Mouse (Mus musculus) MEL (cell line): ENCODE data around the gene Nosip. TPM values are rescaled to one million over a fixed set of nuclear protein-coding genes. Genes with fewer than 3 reads are reported as not detected.

ENCODE experiments used
- DNase-seq: peaks from one replicate; pipeline ENCODE4 v3.0.0; 2011; ENCODE audit warnings: low read depth, low spot score
- H3K27ac ChIP-seq: 2 replicates; pipeline ENCODE4 v1.5.1; 2012; ENCODE audit warnings: low read depth, mild to moderate bottlenecking, control low read depth, low read length, moderate library complexity; ENCODE audit not compliant: control insufficient read depth
- H3K27me3 ChIP-seq, 2 experiments: fragments of 150-350 bp in 1 of 2; sonication (generic) in 1 of 2; 2 replicates each; pipeline ENCODE4 v1.6.1; 2012; ENCODE audit warnings: low read length in 2 of 2, mild to moderate bottlenecking in 2 of 2, improper control_type of control experiment in 1 of 2, moderate library complexity in 1 of 2; ENCODE audit not compliant: insufficient read depth in 2 of 2, control insufficient read depth in 1 of 2
- H3K36me3 ChIP-seq, 2 experiments: 2 replicates each; pipeline ENCODE4 v1.6.1; 2012 to 2014; ENCODE audit warnings: low read length in 2 of 2, improper control_type of control experiment in 1 of 2, inconsistent platforms in 1 of 2, mild to moderate bottlenecking in 1 of 2; ENCODE audit not compliant: insufficient read depth in 2 of 2, control insufficient read depth in 1 of 2
- H3K4me1 ChIP-seq, 2 experiments: fragments of 150-350 bp in 1 of 2; sonication (generic) in 1 of 2; 2 replicates each; pipeline ENCODE4 v1.6.1; 2012; ENCODE audit warnings: low read length in 2 of 2, improper control_type of control experiment in 1 of 2, mild to moderate bottlenecking in 1 of 2; ENCODE audit not compliant: insufficient read depth in 2 of 2, control insufficient read depth in 1 of 2
- H3K4me3 ChIP-seq, 2 experiments: fragments of 150-350 bp in 1 of 2; sonication (generic) in 1 of 2; 2 replicates each; pipeline ENCODE4 v1.5.1; 2012; ENCODE audit warnings: low read depth in 2 of 2, low read length in 2 of 2, mild to moderate bottlenecking in 2 of 2, moderate library complexity in 2 of 2, control low read depth in 1 of 2, improper control_type of control experiment in 1 of 2; ENCODE audit not compliant: control insufficient read depth in 1 of 2, insufficient read depth in 1 of 2
- H3K79me2 ChIP-seq: 2 replicates; pipeline ENCODE4 v1.6.1; 2012; ENCODE audit warnings: mild to moderate bottlenecking, low read length, moderate library complexity; ENCODE audit not compliant: control insufficient read depth, poor library complexity, insufficient read depth
- H3K9ac ChIP-seq: 2 replicates; pipeline ENCODE4 v1.6.1; 2012; ENCODE audit warnings: low read depth, mild to moderate bottlenecking, control low read depth, low read length, moderate library complexity; ENCODE audit not compliant: control insufficient read depth, poor library complexity, severe bottlenecking
- H3K9me3 ChIP-seq: fragments of 150-350 bp; sonication (generic); replicated peaks from 2 replicates; pipeline ENCODE4 v1.6.1; 2012; ENCODE audit warnings: mild to moderate bottlenecking, low read length, improper control_type of control experiment, moderate library complexity; ENCODE audit not compliant: insufficient read depth
- CHD1 ChIP-seq: IDR thresholded peaks from 2 replicates; pipeline ENCODE4 v1.6.1; 2012; ENCODE audit warnings: low read depth, mild to moderate bottlenecking, inconsistent platforms, low read length, improper control_type of control experiment
- CTCF ChIP-seq, 3 experiments: IDR thresholded peaks in 2 of 3; conservative IDR thresholded peaks in 1 of 3; 2 replicates each; pipeline ENCODE4 v1.5.1; 2011 to 2012; ENCODE audit warnings: low read length in 3 of 3, low read depth in 2 of 3, mild to moderate bottlenecking in 2 of 3, improper control_type of control experiment in 1 of 3, inconsistent platforms in 1 of 3, mixed read lengths in 1 of 3, moderate library complexity in 1 of 3; ENCODE audit not compliant: control insufficient read depth in 1 of 3, insufficient read depth in 1 of 3, poor library complexity in 1 of 3, severe bottlenecking in 1 of 3
- ETS1 ChIP-seq: IDR thresholded peaks from 2 replicates; pipeline ENCODE4 v1.6.1; 2012; ENCODE audit warnings: low read depth, mild to moderate bottlenecking, inconsistent platforms, low read length, improper control_type of control experiment, moderate library complexity
- GABPA ChIP-seq: IDR thresholded peaks from 2 replicates; pipeline ENCODE4 v1.6.1; 2012; ENCODE audit warnings: low read depth, mild to moderate bottlenecking, inconsistent platforms, low read length, improper control_type of control experiment, moderate library complexity
- GATA1 ChIP-seq: IDR thresholded peaks from 2 replicates; pipeline ENCODE4 v1.6.1; 2011; ENCODE audit warnings: low read depth, low read length, improper control_type of control experiment
- HCFC1 ChIP-seq: IDR thresholded peaks from 2 replicates; pipeline ENCODE4 v1.6.1; 2012; ENCODE audit warnings: low read depth, mild to moderate bottlenecking, inconsistent platforms, low read length, improper control_type of control experiment, moderate library complexity
- JUND ChIP-seq: IDR thresholded peaks from 2 replicates; pipeline ENCODE4 v1.6.1; 2011; ENCODE audit warnings: low read depth, mild to moderate bottlenecking, improper control_type of control experiment, low read length
- KAT2A ChIP-seq: conservative IDR thresholded peaks from 2 replicates; pipeline ENCODE4 v1.6.1; 2012; ENCODE audit warnings: low read depth, low read length, improper control_type of control experiment, inconsistent platforms
- MAFK ChIP-seq: IDR thresholded peaks from 2 replicates; pipeline ENCODE4 v1.6.1; 2011; ENCODE audit warnings: low read depth, mild to moderate bottlenecking, low read length, improper control_type of control experiment, borderline replicate concordance
- MAX ChIP-seq: IDR thresholded peaks from 2 replicates; pipeline ENCODE4 v1.6.1; 2011; ENCODE audit warnings: low read length, improper control_type of control experiment
- MAZ ChIP-seq: IDR thresholded peaks from 2 replicates; pipeline ENCODE4 v1.6.1; 2012; ENCODE audit warnings: low read depth, mild to moderate bottlenecking, inconsistent platforms, low read length, improper control_type of control experiment
- MEF2A ChIP-seq: IDR thresholded peaks from 2 replicates; pipeline ENCODE4 v1.6.1; 2014; ENCODE audit warnings: low read depth, mild to moderate bottlenecking, inconsistent platforms, low read length, improper control_type of control experiment; ENCODE audit not compliant: poor library complexity, insufficient replicate concordance, severe bottlenecking; ENCODE audit errors: extremely low read depth
- MXI1 ChIP-seq: IDR thresholded peaks from 2 replicates; pipeline ENCODE4 v1.6.1; 2011; ENCODE audit warnings: mild to moderate bottlenecking, low read depth, low read length, improper control_type of control experiment
- MYB ChIP-seq: IDR thresholded peaks from 2 replicates; pipeline ENCODE4 v1.6.1; 2011; ENCODE audit warnings: mild to moderate bottlenecking, low read depth, low read length, improper control_type of control experiment
- MYC ChIP-seq: IDR thresholded peaks from 2 replicates; pipeline ENCODE4 v1.6.1; 2011; ENCODE audit warnings: low read depth, mild to moderate bottlenecking, low read length, improper control_type of control experiment, moderate library complexity
- NELFE ChIP-seq: IDR thresholded peaks from 2 replicates; pipeline ENCODE4 v1.6.1; 2011; ENCODE audit warnings: low read depth, low read length, improper control_type of control experiment
- POLR2A ChIP-seq, 2 experiments: IDR thresholded peaks; 2 replicates each; pipeline ENCODE4 v1.6.1; 2011 to 2012; ENCODE audit warnings: low read length in 2 of 2, mild to moderate bottlenecking in 2 of 2, control low read depth in 1 of 2, improper control_type of control experiment in 1 of 2, low read depth in 1 of 2, moderate library complexity in 1 of 2; ENCODE audit not compliant: control insufficient read depth in 1 of 2, insufficient read depth in 1 of 2, poor library complexity in 1 of 2
- POLR2AphosphoS5 ChIP-seq: IDR thresholded peaks from 2 replicates; pipeline ENCODE4 v1.6.1; 2012; ENCODE audit warnings: low read depth, borderline replicate concordance, mild to moderate bottlenecking, inconsistent platforms, low read length, moderate library complexity, mixed read lengths
- RAD21 ChIP-seq: IDR thresholded peaks from 2 replicates; pipeline ENCODE4 v1.6.1; 2011; ENCODE audit warnings: mild to moderate bottlenecking, low read depth, low read length, improper control_type of control experiment
- RCOR1 ChIP-seq: IDR thresholded peaks from 2 replicates; pipeline ENCODE4 v1.6.1; 2012; ENCODE audit warnings: low read depth, mild to moderate bottlenecking, inconsistent platforms, low read length, improper control_type of control experiment
- SIN3A ChIP-seq: IDR thresholded peaks from 2 replicates; pipeline ENCODE4 v1.6.1; 2012; ENCODE audit warnings: low read length, improper control_type of control experiment, inconsistent platforms
- SMC3 ChIP-seq: IDR thresholded peaks from 2 replicates; pipeline ENCODE4 v1.6.1; 2011; ENCODE audit warnings: low read depth, low read length, improper control_type of control experiment
- TBP ChIP-seq: IDR thresholded peaks from 2 replicates; pipeline ENCODE4 v1.8.0; 2011; ENCODE audit warnings: low read depth, low read length, improper control_type of control experiment
- TCF12 ChIP-seq: IDR thresholded peaks from 2 replicates; pipeline ENCODE4 v1.6.1; 2014; ENCODE audit warnings: low read depth, mild to moderate bottlenecking, inconsistent platforms, low read length, improper control_type of control experiment, moderate library complexity
- UBTF ChIP-seq: IDR thresholded peaks from 2 replicates; pipeline ENCODE4 v1.6.1; 2012; ENCODE audit warnings: low read depth, mild to moderate bottlenecking, inconsistent platforms, low read length, improper control_type of control experiment, moderate library complexity, borderline replicate concordance; ENCODE audit not compliant: insufficient read depth
- USF1 ChIP-seq: IDR thresholded peaks from 2 replicates; pipeline ENCODE4 v1.6.1; 2014; ENCODE audit warnings: low read depth, mild to moderate bottlenecking, inconsistent platforms, low read length, improper control_type of control experiment, moderate library complexity
- USF2 ChIP-seq, 2 experiments: IDR thresholded peaks; 2 replicates each; pipeline ENCODE4 v1.6.1; 2011 to 2012; ENCODE audit warnings: improper control_type of control experiment in 2 of 2, low read length in 2 of 2, borderline replicate concordance in 1 of 2, inconsistent platforms in 1 of 2, low read depth in 1 of 2, mild to moderate bottlenecking in 1 of 2; ENCODE audit not compliant: insufficient read depth in 1 of 2
- ZC3H11A ChIP-seq: IDR thresholded peaks from 2 replicates; pipeline ENCODE4 v1.6.1; 2012; ENCODE audit warnings: low read depth, mild to moderate bottlenecking, inconsistent platforms, low read length, improper control_type of control experiment
- ZKSCAN1 ChIP-seq: IDR thresholded peaks from 2 replicates; pipeline ENCODE4 v1.6.1; 2012; ENCODE audit warnings: low read depth, mild to moderate bottlenecking, inconsistent platforms, low read length, improper control_type of control experiment, moderate library complexity
- ZMIZ1 ChIP-seq: IDR thresholded peaks from 2 replicates; pipeline ENCODE4 v1.6.1; 2012; ENCODE audit warnings: low read depth, mild to moderate bottlenecking, inconsistent platforms, low read length, improper control_type of control experiment, moderate library complexity
- ZNF384 ChIP-seq: IDR thresholded peaks from 2 replicates; pipeline ENCODE4 v1.6.1; 2012; ENCODE audit warnings: low read depth, mild to moderate bottlenecking, inconsistent platforms, low read length, improper control_type of control experiment
- polyA plus RNA-seq, 2 experiments: library from polyadenylated mRNA; stranded (reverse) in 1 of 2; unstranded in 1 of 2; fragments of >175 nt in 1 of 2; fragments of >200 nt in 1 of 2; gene quantifications; 2 replicates each; pipeline versions ENCODE4 v1.2.1 to v1.2.4; 2012; ENCODE audit warnings: low replicate concordance in 2 of 2, low read depth in 1 of 2; ENCODE audit not compliant: insufficient read length in 2 of 2, insufficient read depth in 1 of 2, missing spikeins in 1 of 2
- total RNA-seq: library from RNA; depleted of rRNA; stranded (reverse); fragments of 300-350 nt; gene quantifications from 2 replicates; pipeline ENCODE4 v1.2.3, GENCODE M21; 2012

The Nosip gene
- total and polyA plus RNA-seq, 3 experiments, result 50.7 to 78.9 TPM; not detected in 1

DNA sequence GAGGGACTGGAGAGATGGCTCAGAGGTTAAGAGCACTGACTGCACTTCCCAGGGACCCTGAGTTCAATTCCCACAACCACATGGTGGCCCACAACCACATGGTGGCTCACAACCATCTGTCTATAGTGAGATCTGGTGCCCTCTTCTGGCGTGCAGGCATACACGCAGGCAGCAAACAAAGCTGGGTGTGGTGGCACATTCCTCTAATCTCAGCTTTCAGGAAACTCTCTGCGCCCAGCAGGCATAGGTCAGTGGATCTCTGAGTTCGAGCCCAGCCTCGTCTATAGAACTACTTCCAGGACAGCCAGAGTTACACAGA, 5.7 kb downstream of the Nosip start:
- H3K4me1 ChIP-seq, result peaks cover 0 to 16% of the 10 kb centered on the region in 2 experiments; a peak in 3 of 4 replicates

DNA sequence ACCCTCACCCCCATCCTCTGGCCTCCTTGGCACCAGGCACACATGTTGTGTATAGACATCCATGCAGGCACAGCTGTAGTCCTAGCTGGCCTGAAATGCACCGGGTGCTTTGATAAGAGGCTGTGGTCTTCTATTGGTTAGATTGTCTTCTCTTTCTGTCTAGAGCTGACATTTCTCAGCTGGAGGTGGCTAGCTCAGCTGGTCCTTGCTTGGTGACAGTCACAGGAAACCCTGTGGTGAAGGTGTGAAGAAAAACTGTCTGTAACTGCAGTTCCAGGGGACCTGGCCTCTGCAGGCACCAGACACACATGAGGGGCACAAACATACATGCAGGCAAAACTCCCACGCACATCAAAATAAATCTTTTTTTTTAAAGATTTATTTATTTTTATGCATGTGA, 7.4 kb downstream of the Nosip start:
- H3K36me3 ChIP-seq, result peaks cover 0 to 9% of the 10 kb centered on the region in 2 experiments; a peak in 2 of 4 replicates
- H3K9me3 ChIP-seq, result no peaks in the 10 kb centered on the region
- peaks cover 0 to 16% of the 10 kb centered on the region in 2 experiments; a peak in 3 of 4 replicates for H3K4me1 ChIP-seq
- H3K27ac ChIP-seq, result no peak overlapping the region
- peaks cover 39% of the 10 kb centered on the region for H3K79me2 ChIP-seq
- H3K4me3 ChIP-seq, result no peak overlapping the region
- H3K27me3 ChIP-seq, result no peaks in the 10 kb centered on the region
- no peak for DNase-seq
- no peak overlapping the region for H3K9ac ChIP-seq
- TF ChIP-seq MAX (no peak), USF2 (IDR thresholded peaks at IDR 0.05; ENCODE audit: borderline replicate concordance in 1 of 2, insufficient read depth in 1 of 2, low read depth in 1 of 2, low read length in 2 of 2) (no peak), ETS1 (no peak), GABPA (no peak), JUND (no peak), ZKSCAN1 (no peak), POLR2AphosphoS5 (no peak), POLR2A (IDR thresholded peaks at IDR 0.05; ENCODE audit: control insufficient read depth in 1 of 2, insufficient read depth in 1 of 2, low read depth in 1 of 2, low read length in 2 of 2, poor library complexity in 1 of 2) (no peak), MYB (no peak), KAT2A (no peak), SMC3 (no peak), HCFC1 (no peak), CTCF (IDR thresholded peaks at IDR 0.05 in 2 of 3, conservative IDR thresholded peaks at IDR 0.05 in 1 of 3; ENCODE audit: control insufficient read depth in 1 of 3, insufficient read depth in 1 of 3, low read depth in 2 of 3, low read length in 3 of 3, poor library complexity in 1 of 3, severe bottlenecking in 1 of 3) (no peak), RAD21 (no peak), TBP (no peak), UBTF (no peak), ZC3H11A (no peak)

More for the DNA sequence above, 5.7 kb downstream of the Nosip start:
- Histone ChIP-seq H3K9ac (peak overlapping the region; percentile 57), H3K27ac (peak overlapping the region; percentile 69), H3K9me3 (no peaks in the 10 kb centered on the region), H3K36me3 (peaks cover 0 to 16% of the 10 kb centered on the region in 2 experiments; a peak in 2 of 4 replicates), H3K4me3 (peak overlapping the region; percentile 8 to 23; a peak in 3 of 4 replicates), H3K27me3 (no peaks in the 10 kb centered on the region), H3K79me2 (peaks cover 53% of the 10 kb centered on the region)
- TF ChIP-seq GATA1 (0 out of 2 replicates have a peak, but pooled peaks have one; percentile 10), MAX (peak; percentile 99), TBP (no peak), ZNF384 (peak; percentile 35; the same call in 1 of the 2 replicates), TCF12 (0 out of 2 replicates have a peak, but pooled peaks have one; percentile 11), SIN3A (peak; percentile 98), SMC3 (peak; percentile 67), RCOR1 (peak; percentile 88), ETS1 (peak; percentile 55; the same call in 1 of the 2 replicates), JUND (no peak), ZKSCAN1 (no peak), UBTF (no peak), POLR2AphosphoS5 (no peak), MEF2A (no peak), USF2 (IDR thresholded peaks at IDR 0.05; ENCODE audit: borderline replicate concordance in 1 of 2, insufficient read depth in 1 of 2, low read depth in 1 of 2, low read length in 2 of 2) (peak in 1 of 2 experiments; percentile 45; a peak in 1 of 4 replicates), MAFK (no peak), MYC (peak; percentile 100), KAT2A (no peak), MXI1 (peak; percentile 99), CHD1 (no peak), ZMIZ1 (no peak), USF1 (peak; percentile 87), RAD21 (peak; percentile 69), NELFE (peak; percentile 14; the same call in 1 of the 2 replicates), HCFC1 (peak; percentile 60), CTCF (IDR thresholded peaks at IDR 0.05 in 2 of 3, conservative IDR thresholded peaks at IDR 0.05 in 1 of 3; ENCODE audit: control insufficient read depth in 1 of 3, insufficient read depth in 1 of 3, low read depth in 2 of 3, low read length in 3 of 3, poor library complexity in 1 of 3, severe bottlenecking in 1 of 3) (peak; percentile 76 to 86 (median 85)), ZC3H11A (peak; percentile 58; the same call in 1 of the 2 replicates), MAZ (no peak)
- peak; percentile 90 for DNase-seq
